Mouse (Mus musculus) intestine, embryonic 16.5 days (tissue): ENCODE data around the gene 2610528A11Rik. TPM values are rescaled to one million over a fixed set of nuclear protein-coding genes. Genes with fewer than 3 reads are reported as not detected.

Source experiments
- polyA plus RNA-seq: library from polyadenylated mRNA; unstranded; fragments of >200 nt; fragmentation: Nextera tagmentation; extraction: Ambion mirVana; gene quantifications from 2 replicates; pipeline ENCODE4 v1.2.1, GENCODE M21; 2015

Gene 2610528A11Rik
- polyA plus RNA-seq, 1 experiment from 2014 or later = 81.4 TPM

Other genes starting within 250 kb of the 2610528A11Rik start
- 30.1 and 33.5 TPM in 2 replicates for gene Ccser2, start 145.2 kb downstream of the 2610528A11Rik start, polyA plus RNA-seq
- not detected in 2 replicates for gene Rgr, start 65.1 kb downstream of the 2610528A11Rik start, polyA plus RNA-seq
- gene Lrit1, start 59.2 kb downstream of the 2610528A11Rik start, polyA plus RNA-seq = not detected in 2 replicates
- gene Lrit2, start 46.1 kb downstream of the 2610528A11Rik start, polyA plus RNA-seq = not detected in 2 replicates
- gene Cdhr1, start 15.7 kb downstream of the 2610528A11Rik start, polyA plus RNA-seq = 0.22 and 0.39 TPM in 2 replicates
- 332 and 334 TPM in 2 replicates for gene Ghitm, start 21.2 kb upstream of the 2610528A11Rik start, polyA plus RNA-seq